Mouse (Mus musculus): ENCODE measurements around the gene Sp9.

Sp9 gene

GRCm38 (mm10) chr2:73271459-73272161 lies at the start of gene Sp9:
Gene Sp9 (plus strand): TSS chr2:73271925.
- in situ Hi-C loops (cut with MboI, MseI): loop anchor here in 1 of 2 experiments (10.0 kb wide), 1 partner anchor 287 kb away; the partner anchor contains the start of genes Gm11084 and Sp3

- in situ Hi-C loops (cut with MboI, MseI): no loop called here
Measured at GRCm38 (mm10) chr2:73231081-73231480, 40.6 kb upstream of the Sp9 start.

- in situ Hi-C loops (cut with MboI, MseI): no loop called here
Measured at GRCm38 (mm10) chr2:73241299-73241698, 30.4 kb upstream of the Sp9 start.

- in situ Hi-C loops (cut with MboI, MseI): loop anchor here in 1 of 2 experiments (5.0 kb wide), 1 partner anchor 1001 kb away; no protein-coding TSS in a partner anchor
Measured at GRCm38 (mm10) chr2:73248701-73249100, 23.0 kb upstream of the Sp9 start.

GRCm38 (mm10) chr2:73263172-73263765 lies 8.5 kb upstream of the Sp9 start:
- in situ Hi-C loops (cut with MboI, MseI): no loop called here

- in situ Hi-C loops (cut with MboI, MseI): no loop called here
Measured at GRCm38 (mm10) chr2:73263794-73264610, 7.7 kb upstream of the Sp9 start.

- in situ Hi-C loops (cut with MboI, MseI): loop anchor here in 1 of 2 experiments (5.0 kb wide), 1 partner anchor 47 kb away; the partner anchor contains the start of gene Ola1
Measured at GRCm38 (mm10) chr2:73264611-73265195, 7.0 kb upstream of the Sp9 start.

GRCm38 (mm10) chr2:73266011-73266410 lies 5.7 kb upstream of the Sp9 start:
- in situ Hi-C loops (cut with MboI, MseI): loop anchor here in 1 of 2 experiments (5.0 kb wide), 1 partner anchor 49 kb away; the partner anchor contains the start of gene Ola1

DNA sequence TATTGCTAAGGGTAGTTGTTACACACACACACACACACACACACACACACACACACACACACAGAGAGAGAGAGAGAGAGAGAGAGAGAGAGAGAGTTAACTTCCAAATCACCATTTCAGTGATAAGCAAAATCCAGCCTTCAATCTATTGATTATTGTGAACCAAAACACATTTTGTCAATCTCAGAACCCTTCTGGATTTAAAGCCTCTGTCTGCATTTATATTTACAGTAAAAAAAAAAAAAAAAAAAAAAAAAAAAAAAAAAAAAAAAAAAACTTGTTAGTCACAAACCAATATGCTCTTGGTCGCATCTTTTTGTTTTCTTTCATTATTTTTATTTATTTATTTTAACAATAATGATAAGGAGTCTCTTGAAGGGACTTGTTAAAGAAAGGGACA lies 5.1 kb upstream of the Sp9 start:
- in situ Hi-C loops (cut with MboI, MseI): loop anchor here in 1 of 2 experiments (5.0 kb wide), 1 partner anchor 49 kb away; the partner anchor contains the start of gene Ola1

- in situ Hi-C loops (cut with MboI, MseI): loop anchor here in 1 of 2 experiments (5.0 kb wide), 1 partner anchor 50 kb away; the partner anchor contains the start of gene Ola1
Measured at GRCm38 (mm10) chr2:73267231-73267630, 4.5 kb upstream of the Sp9 start.

- in situ Hi-C loops (cut with MboI, MseI): loop anchor here in 1 of 2 experiments (5.0 kb wide), 1 partner anchor 51 kb away; the partner anchor contains the start of gene Ola1
Measured at GRCm38 (mm10) chr2:73267818-73268217, 3.9 kb upstream of the Sp9 start.

GRCm38 (mm10) chr2:73268281-73268680 lies 3.4 kb upstream of the Sp9 start:
- in situ Hi-C loops (cut with MboI, MseI): loop anchor here in 1 of 2 experiments (5.0 kb wide), 1 partner anchor 51 kb away; the partner anchor contains the start of gene Ola1

- in situ Hi-C loops (cut with MboI, MseI): loop anchor here in 1 of 2 experiments (5.0 kb wide), 1 partner anchor 52 kb away; the partner anchor contains the start of gene Ola1
Measured at GRCm38 (mm10) chr2:73268836-73269395, 2.8 kb upstream of the Sp9 start.

- in situ Hi-C loops (cut with MboI, MseI): loop anchor here (5.0 to 10.0 kb wide), 2 partner anchors 52 to 285 kb away; partner anchors contain the start of genes Gm11084 (in 1 of the 2), Ola1 (in 1 of the 2) and Sp3 (in 1 of the 2)
Measured at GRCm38 (mm10) chr2:73269666-73270065, 2.1 kb upstream of the Sp9 start.

GRCm38 (mm10) chr2:73270071-73270592 lies 1.6 kb upstream of the Sp9 start:
- in situ Hi-C loops (cut with MboI, MseI): loop anchor here in 1 of 2 experiments (10.0 kb wide), 1 partner anchor 285 kb away; the partner anchor contains the start of genes Gm11084 and Sp3

GRCm38 (mm10) chr2:73270593-73271458 lies 899 bp upstream of the Sp9 start:
- in situ Hi-C loops (cut with MboI, MseI): loop anchor here in 1 of 2 experiments (10.0 kb wide), 1 partner anchor 286 kb away; the partner anchor contains the start of genes Gm11084 and Sp3

- in situ Hi-C loops (cut with MboI, MseI): loop anchor here in 1 of 2 experiments (10.0 kb wide), 1 partner anchor 288 kb away; the partner anchor contains the start of genes Gm11084 and Sp3
Measured at GRCm38 (mm10) chr2:73272351-73273248, 875 bp downstream of the Sp9 start.

All from T-helper 17 cell (primary cell).